Mouse (Mus musculus) hindbrain, embryonic 12.5 days (tissue): ENCODE results near the gene Tarsl2. TPM values are rescaled to one million over a fixed set of nuclear protein-coding genes. Genes with fewer than 3 reads are reported as not detected.
A peak's percentile ranks its signal among the peaks of the same experiment; 100 is the strongest.

Source experiments
- ATAC-seq: fragments of 200-750 bp; cut with Nextera tagmentation; 2 replicates; pipeline ENCODE4 v1.8.0; 2017; ENCODE audit warnings: moderate TSS enrichment; ENCODE audit not compliant: low FRiP score
- H3K27ac ChIP-seq: fragments of 300-500 bp; sonication (generic); 2 replicates; pipeline ENCODE4 v1.5.1; 2016; ENCODE audit warnings: mild to moderate bottlenecking
- H3K27me3 ChIP-seq: fragments of 300-500 bp; sonication (generic); 2 replicates; pipeline ENCODE4 v1.6.1; 2016; ENCODE audit warnings: mild to moderate bottlenecking
- H3K36me3 ChIP-seq: fragments of 300-500 bp; sonication (generic); 2 replicates; pipeline ENCODE4 v1.6.1; 2016; ENCODE audit warnings: mild to moderate bottlenecking
- H3K4me1 ChIP-seq: fragments of 300-500 bp; sonication (generic); 2 replicates; pipeline ENCODE4 v1.6.1; 2016
- H3K4me2 ChIP-seq: fragments of 300-500 bp; sonication (generic); replicated peaks from 2 replicates; pipeline ENCODE4 v1.6.1; 2016; ENCODE audit warnings: mild to moderate bottlenecking
- H3K4me3 ChIP-seq: fragments of 300-500 bp; sonication (generic); 2 replicates; pipeline ENCODE4 v1.5.1; 2016; ENCODE audit warnings: mild to moderate bottlenecking
- H3K9ac ChIP-seq: fragments of 300-500 bp; sonication (generic); 2 replicates; pipeline ENCODE4 v1.6.1; 2016; ENCODE audit warnings: mild to moderate bottlenecking, moderate library complexity
- H3K9me3 ChIP-seq: fragments of 300-500 bp; sonication (generic); replicated peaks from 2 replicates; pipeline ENCODE4 v1.6.1; 2016; ENCODE audit warnings: mild to moderate bottlenecking
- WGBS: fragments of 180-500 bp; shearing (Covaris S2); methylation state at CpG from one replicate; pipeline ENCODE4 v1.1.7; 2016; 5-methylcytosine and 5-hydroxymethylcytosine counted together
- polyA plus RNA-seq: library from polyadenylated mRNA; unstranded; fragments of >200 nt; fragmentation: Nextera tagmentation; extraction: Ambion mirVana; gene quantifications from 2 replicates; pipeline ENCODE4 v1.2.1, GENCODE M21; 2016

The Tarsl2 gene
- polyA plus RNA-seq, result 14.6 and 15.8 TPM in 2 replicates

DNA sequence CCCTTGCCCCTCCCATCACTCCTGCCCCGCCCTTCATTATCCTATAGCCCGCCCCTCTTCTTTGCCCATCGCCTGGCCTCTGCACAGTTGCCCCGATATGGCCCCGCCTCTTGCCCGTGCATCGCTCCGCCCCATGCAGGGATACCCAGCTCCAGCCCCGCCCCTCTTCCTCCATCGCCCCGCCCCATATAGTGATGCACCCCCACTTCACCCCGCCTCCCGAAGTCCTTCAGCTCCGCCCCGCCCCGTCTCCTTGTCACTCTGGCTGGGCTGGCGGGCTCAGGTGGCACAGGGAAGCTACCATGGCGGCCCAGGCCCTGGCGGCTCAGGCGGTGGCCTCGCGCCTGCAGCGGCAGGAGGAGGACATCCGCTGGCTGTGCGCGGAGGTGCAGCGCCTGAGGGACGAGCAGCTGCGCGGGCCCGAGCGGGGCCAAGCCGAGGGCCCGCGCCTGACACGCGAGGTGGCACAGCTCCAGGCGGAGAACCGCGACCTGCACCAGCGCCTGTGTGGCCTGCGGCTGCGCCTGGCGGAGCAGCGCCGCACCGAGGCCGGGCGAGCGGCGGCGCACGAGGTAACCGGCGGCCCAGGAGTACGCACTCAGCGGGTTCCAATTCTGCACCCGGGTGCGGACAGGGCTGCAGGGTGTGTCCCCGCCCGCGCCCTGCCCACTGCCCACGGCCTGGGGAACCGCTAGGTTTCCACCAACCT lies at the start of gene Tarsl2:
Gene Tarsl2, plus strand, starts transcription at position 256 of the 709 bp plus-strand sequence.
- under 1% methylated on average over 64 of the region's 64 CpGs for WGBS
- H3K4me3 ChIP-seq, result peak within 1 kb of the TSS; percentile 69
- H3K4me1 ChIP-seq, result 0 out of 2 replicates have a peak, but pooled peaks cover 2% of the 10 kb centered on the region
- H3K27me3 ChIP-seq, result peaks cover 15% of the 10 kb centered on the region
- peaks cover 12% of the 10 kb centered on the region for H3K36me3 ChIP-seq
- peak within 1 kb of the TSS; percentile 75 for H3K4me2 ChIP-seq
- H3K9me3 ChIP-seq, result no peaks in the 10 kb centered on the region
- ATAC-seq, result peak; percentile 97
- H3K27ac ChIP-seq, result peak within 1 kb of the TSS; percentile 82
- H3K9ac ChIP-seq, result peak within 1 kb of the TSS; percentile 74

DNA sequence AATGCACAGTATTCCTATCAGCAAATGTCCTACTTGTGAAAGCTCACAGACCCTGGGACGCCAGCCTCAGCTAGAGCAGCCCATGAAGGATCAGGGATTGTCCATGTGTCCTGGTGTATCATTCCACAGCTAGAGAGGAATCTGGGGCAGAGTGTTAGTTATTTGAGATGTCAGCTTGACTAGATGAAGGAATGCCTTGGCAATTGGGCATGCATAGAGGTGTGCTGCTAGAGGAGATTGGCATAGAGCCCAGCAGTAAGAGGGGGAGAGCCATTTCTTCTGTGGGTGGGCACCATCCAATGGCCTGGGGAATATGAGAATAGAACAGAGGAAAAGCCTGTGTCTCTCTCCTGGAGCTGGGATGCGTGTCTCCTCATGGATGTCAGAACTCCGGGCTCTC lies 38.6 kb upstream of the Tarsl2 start:
- H3K36me3 ChIP-seq, result no peaks in the 10 kb centered on the region
- no peak overlapping the region for H3K4me2 ChIP-seq
- no peak overlapping the region for H3K4me3 ChIP-seq
- H3K27me3 ChIP-seq, result no peaks in the 10 kb centered on the region
- H3K9me3 ChIP-seq, result no peaks in the 10 kb centered on the region
- no peaks in the 10 kb centered on the region for H3K4me1 ChIP-seq
- WGBS, result 81% methylated on average over 3 of the region's 3 CpGs
- no peak overlapping the region for H3K27ac ChIP-seq
- ATAC-seq, result no peak
- no peak overlapping the region for H3K9ac ChIP-seq

DNA sequence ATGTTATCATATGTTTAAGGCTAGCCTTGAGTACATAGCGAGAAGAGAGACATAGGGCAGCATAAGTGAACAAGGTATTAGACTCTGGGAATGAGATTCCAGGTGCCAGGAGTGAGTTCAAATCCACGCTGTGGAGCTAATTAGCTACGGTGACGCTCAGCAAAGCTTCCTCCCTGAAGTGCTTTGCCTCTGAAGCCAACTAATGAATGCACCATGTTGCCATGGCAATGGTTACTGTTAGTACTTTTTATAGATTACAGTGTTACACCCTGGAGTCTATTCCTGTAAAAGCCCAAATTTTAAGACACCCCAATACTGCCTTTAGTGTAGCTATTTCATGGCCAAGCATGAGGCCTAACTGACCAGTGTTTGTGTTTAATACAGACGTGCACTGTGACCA lies 37.7 kb upstream of the Tarsl2 start:
- Histone ChIP-seq H3K27ac (no peak overlapping the region), H3K4me1 (no peaks in the 10 kb centered on the region), H3K36me3 (no peaks in the 10 kb centered on the region), H3K9me3 (no peaks in the 10 kb centered on the region), H3K9ac (no peak overlapping the region), H3K27me3 (no peaks in the 10 kb centered on the region), H3K4me2 (no peak overlapping the region), H3K4me3 (no peak overlapping the region)
- no peak for ATAC-seq
- WGBS, result 79% methylated on average over 5 of the region's 5 CpGs

DNA sequence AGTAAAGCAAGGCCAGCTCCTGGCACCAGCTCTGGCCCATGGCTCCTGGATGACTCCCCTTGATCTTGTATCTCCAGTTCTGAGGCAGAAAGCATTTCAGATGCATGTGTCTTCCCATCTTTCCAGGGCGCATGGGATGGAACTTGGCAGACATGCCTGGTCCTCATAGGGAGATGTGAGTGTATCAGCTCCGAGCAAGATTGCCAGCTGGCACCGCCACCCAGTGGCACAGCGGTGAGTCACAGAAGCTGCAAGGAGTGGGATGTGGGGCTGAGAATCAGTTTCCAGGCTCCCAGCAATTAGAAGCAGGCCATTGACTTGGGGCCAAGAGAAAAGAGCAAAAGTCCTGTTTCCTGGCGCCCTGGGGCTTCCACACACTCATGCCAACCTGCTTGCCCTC lies 34.5 kb upstream of the Tarsl2 start:
- 74% methylated on average over 5 of the region's 5 CpGs for WGBS

DNA sequence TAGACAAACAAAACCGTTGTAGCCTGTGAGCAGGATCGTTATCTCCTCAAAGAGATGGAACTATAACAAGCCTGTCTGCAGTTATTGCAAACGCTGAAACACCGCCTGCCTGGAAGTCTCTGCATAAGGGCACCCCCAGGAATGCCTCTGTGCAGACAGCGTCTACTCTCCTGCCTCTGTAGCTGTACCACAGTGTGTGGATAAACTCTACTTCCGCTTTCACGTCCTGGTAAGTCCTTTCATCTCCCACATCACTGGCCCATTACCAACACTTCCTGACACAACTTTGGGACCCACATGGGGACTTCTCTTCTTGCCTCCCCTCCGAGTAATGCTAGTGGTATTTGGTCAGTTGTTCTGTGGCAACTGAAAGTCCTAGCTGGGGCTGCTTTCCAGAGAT lies 34.0 kb upstream of the Tarsl2 start:
- H3K4me2 ChIP-seq, result no peak overlapping the region
- no peak for ATAC-seq
- 84% methylated on average over 8 of the region's 8 CpGs for WGBS
- H3K9me3 ChIP-seq, result no peaks in the 10 kb centered on the region
- no peak overlapping the region for H3K4me3 ChIP-seq
- H3K36me3 ChIP-seq, result no peaks in the 10 kb centered on the region
- H3K9ac ChIP-seq, result no peak overlapping the region
- no peak overlapping the region for H3K27ac ChIP-seq
- no peaks in the 10 kb centered on the region for H3K27me3 ChIP-seq
- H3K4me1 ChIP-seq, result no peaks in the 10 kb centered on the region

More for the DNA sequence above, 34.5 kb upstream of the Tarsl2 start:
- Histone ChIP-seq H3K9ac (no peak overlapping the region), H3K4me2 (no peak overlapping the region), H3K4me3 (no peak overlapping the region), H3K27me3 (no peaks in the 10 kb centered on the region), H3K4me1 (no peaks in the 10 kb centered on the region), H3K36me3 (no peaks in the 10 kb centered on the region), H3K9me3 (no peaks in the 10 kb centered on the region), H3K27ac (no peak overlapping the region)
- no peak for ATAC-seq

DNA sequence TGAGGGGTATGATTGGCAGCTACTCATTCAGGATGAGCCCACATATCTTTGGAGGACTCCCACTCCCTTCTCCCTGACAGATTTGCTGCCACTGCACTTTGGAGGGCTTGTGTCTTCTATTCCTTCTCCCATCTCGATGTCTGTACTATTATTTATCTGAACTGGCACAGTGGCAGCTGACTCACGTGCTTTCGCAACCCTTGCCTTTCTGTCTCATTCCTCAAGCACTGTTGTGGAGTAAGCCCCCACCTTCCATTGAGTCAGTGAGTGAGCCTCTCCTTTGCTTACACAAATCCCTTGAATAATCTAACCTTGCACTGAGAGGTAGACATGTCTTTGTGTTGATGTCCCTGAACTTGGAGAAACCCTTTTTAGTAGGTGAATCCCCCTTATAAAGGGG lies 33.4 kb upstream of the Tarsl2 start:
- no peaks in the 10 kb centered on the region for H3K27me3 ChIP-seq
- no peaks in the 10 kb centered on the region for H3K9me3 ChIP-seq
- no peak overlapping the region for H3K9ac ChIP-seq
- 80% methylated on average over 3 of the region's 3 CpGs for WGBS
- H3K36me3 ChIP-seq, result no peaks in the 10 kb centered on the region
- H3K4me3 ChIP-seq, result no peak overlapping the region
- no peak overlapping the region for H3K27ac ChIP-seq
- no peaks in the 10 kb centered on the region for H3K4me1 ChIP-seq
- no peak overlapping the region for H3K4me2 ChIP-seq
- ATAC-seq, result no peak

DNA sequence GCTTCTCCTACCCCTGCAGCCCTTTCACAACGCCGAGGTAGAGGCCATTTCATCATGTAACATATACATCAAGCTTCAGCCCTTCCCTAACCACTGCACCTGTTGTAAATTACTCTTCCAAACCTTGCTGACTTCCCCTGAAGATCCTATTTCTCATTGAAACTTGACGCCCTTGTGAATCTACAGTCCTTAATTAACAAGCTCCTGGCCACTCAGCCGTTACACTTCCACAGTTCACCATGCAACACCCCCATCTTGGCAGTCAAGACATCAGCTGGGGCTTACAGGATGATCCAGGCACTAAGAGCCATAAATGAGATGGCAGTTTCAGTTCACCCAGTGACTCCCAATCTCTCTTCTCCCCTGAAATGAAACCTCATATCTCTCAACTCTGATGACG lies 31.0 kb upstream of the Tarsl2 start:
- no peaks in the 10 kb centered on the region for H3K36me3 ChIP-seq
- 72% methylated on average over 5 of the region's 5 CpGs for WGBS
- no peaks in the 10 kb centered on the region for H3K9me3 ChIP-seq
- H3K27me3 ChIP-seq, result no peaks in the 10 kb centered on the region
- ATAC-seq, result no peak
- H3K4me2 ChIP-seq, result no peak overlapping the region
- H3K4me3 ChIP-seq, result no peak overlapping the region
- no peak overlapping the region for H3K9ac ChIP-seq
- H3K27ac ChIP-seq, result no peak overlapping the region
- H3K4me1 ChIP-seq, result no peaks in the 10 kb centered on the region

DNA sequence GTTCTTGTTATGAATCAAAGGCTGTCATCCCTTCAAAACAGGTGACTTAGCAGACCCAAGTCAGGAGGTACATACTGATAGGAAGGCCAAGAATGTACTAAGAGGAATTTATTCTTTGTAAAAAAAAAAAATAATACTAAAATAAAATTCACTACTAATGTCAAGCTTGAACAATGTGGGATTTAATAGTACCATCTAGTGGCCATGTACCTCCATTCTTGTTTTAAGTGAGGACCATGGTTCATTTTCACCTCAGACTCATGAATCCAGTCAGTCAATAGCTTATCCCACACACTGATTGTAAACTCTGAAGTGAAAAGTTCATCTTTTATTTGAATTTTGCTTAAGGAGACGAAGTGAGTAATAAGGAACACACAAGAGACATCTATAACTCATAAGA lies 25.9 kb upstream of the Tarsl2 start:
- Histone ChIP-seq H3K9ac (no peak overlapping the region), H3K4me1 (no peaks in the 10 kb centered on the region), H3K4me2 (no peak overlapping the region), H3K9me3 (no peaks in the 10 kb centered on the region), H3K27me3 (no peaks in the 10 kb centered on the region), H3K36me3 (no peaks in the 10 kb centered on the region), H3K27ac (no peak overlapping the region), H3K4me3 (no peak overlapping the region)
- no peak for ATAC-seq
- 65% methylated on average over 1 of the region's 1 CpGs for WGBS

DNA sequence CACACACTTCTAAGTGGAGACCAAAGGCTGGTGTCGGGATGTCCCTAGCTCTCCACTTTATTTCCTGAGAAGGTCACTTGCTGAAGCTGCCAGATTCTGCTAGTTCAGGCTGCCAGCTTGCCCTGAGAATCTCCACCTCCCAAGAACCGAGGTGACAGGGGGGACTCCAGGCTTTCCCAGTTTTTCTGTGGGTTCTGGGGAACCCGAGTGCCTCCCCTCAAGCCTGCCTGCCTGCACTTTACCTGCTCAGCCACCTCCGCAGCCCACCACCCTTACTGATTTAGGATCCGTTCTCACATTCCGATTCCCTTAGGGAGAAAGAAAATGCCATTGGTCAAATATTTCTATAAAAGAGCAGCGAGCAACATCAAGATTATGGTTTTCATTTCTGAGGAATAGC lies 24.0 kb upstream of the Tarsl2 start:
- H3K4me1 ChIP-seq, result no peaks in the 10 kb centered on the region
- no peak overlapping the region for H3K27ac ChIP-seq
- no peak overlapping the region for H3K4me2 ChIP-seq
- H3K36me3 ChIP-seq, result no peaks in the 10 kb centered on the region
- no peak overlapping the region for H3K4me3 ChIP-seq
- 78% methylated on average over 7 of the region's 7 CpGs for WGBS
- H3K27me3 ChIP-seq, result no peaks in the 10 kb centered on the region
- no peaks in the 10 kb centered on the region for H3K9me3 ChIP-seq
- no peak overlapping the region for H3K9ac ChIP-seq
- no peak for ATAC-seq

DNA sequence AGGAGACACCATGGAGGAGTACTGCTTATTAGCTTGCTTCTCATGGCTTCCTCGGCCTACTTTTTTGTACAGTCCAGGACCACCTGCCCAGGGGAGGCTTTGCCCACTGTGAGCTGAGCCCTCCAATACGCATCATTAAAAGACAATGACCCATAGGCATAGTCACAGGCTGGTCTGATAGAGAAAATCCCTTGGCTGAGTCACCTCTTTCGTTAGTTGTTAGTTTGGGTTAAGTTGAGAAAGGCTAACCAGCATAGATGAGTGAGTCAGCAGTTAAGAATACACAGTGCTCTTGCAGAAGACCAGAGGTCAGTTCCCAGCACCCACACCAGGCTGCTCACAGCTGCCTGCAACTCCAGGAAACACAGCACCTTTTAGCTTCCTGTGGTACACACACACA lies 21.4 kb upstream of the Tarsl2 start:
- Histone ChIP-seq H3K4me2 (no peak overlapping the region), H3K27me3 (no peaks in the 10 kb centered on the region), H3K4me3 (no peak overlapping the region), H3K4me1 (no peaks in the 10 kb centered on the region), H3K27ac (no peak overlapping the region), H3K9me3 (no peaks in the 10 kb centered on the region), H3K36me3 (no peaks in the 10 kb centered on the region), H3K9ac (no peak overlapping the region)
- ATAC-seq, result no peak
- 97% methylated on average over 3 of the region's 3 CpGs for WGBS

DNA sequence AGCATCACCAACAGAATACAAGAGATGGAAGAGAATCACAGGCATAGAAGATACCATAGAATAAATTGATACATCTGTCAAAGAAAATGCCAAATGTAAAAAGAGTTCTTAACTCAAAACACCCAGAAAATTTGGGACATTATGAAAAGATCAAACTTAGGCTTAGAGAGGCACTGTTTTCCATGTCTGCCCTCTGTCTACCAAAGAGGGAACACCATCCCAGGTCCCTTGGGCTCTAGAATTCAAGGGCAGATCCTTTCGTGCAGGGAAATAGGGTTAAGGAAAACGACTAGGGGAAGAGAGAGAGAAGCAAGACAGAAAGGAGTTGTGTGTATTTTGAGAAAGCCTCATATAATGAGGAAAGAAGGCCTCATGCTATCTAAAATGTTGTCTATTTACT lies 19.2 kb upstream of the Tarsl2 start:
- H3K4me2 ChIP-seq, result no peak overlapping the region
- WGBS, result 54% methylated on average over 2 of the region's 2 CpGs
- ATAC-seq, result no peak
- H3K9ac ChIP-seq, result no peak overlapping the region
- no peaks in the 10 kb centered on the region for H3K36me3 ChIP-seq
- H3K4me1 ChIP-seq, result no peaks in the 10 kb centered on the region
- H3K4me3 ChIP-seq, result no peak overlapping the region
- H3K27me3 ChIP-seq, result no peaks in the 10 kb centered on the region
- H3K27ac ChIP-seq, result no peak overlapping the region
- no peaks in the 10 kb centered on the region for H3K9me3 ChIP-seq

DNA sequence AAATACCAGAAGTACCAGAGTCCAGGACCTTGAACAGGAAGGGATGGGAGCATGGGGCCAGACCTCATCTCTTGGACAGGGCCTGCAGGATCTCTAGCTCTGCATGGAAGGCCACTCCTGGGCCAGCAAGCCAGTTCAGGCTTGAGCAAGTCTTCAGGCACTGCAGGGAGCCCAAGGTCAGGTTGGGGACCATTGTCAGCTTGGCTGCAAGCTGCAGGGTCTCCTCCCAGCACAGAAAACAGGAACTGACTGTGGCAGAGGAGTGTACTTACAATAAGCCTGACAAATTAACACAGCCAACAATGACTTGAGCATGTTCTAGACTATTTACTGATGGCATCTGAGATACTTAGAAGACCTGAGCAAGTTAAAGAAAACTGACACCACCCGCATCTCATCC lies 14.9 kb upstream of the Tarsl2 start:
- H3K4me1 ChIP-seq, result 0 out of 2 replicates have a peak, but pooled peaks cover 2% of the 10 kb centered on the region
- ATAC-seq, result no peak
- H3K27me3 ChIP-seq, result no peaks in the 10 kb centered on the region

DNA sequence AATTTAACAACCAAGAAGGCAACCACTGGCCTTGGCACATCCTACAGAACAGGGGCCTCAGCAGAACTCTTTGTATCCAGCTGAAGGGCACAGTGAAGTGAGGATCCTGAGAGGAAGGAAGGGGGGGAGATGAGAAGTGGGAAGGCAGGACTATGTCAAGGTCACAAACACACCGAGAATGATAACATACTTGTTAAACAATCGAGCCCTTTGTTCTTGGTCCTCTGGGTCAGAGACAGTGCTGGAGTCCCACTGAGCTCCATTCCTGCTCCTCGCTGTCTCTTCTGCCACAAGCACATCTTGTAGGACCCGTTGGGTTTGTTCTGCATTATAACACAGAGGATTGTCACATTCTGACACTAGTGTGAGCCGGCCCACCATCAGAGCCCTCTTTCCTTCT lies 14.0 kb upstream of the Tarsl2 start:
- Histone ChIP-seq H3K9ac (no peak overlapping the region), H3K4me1 (0 out of 2 replicates have a peak, but pooled peaks cover 2% of the 10 kb centered on the region), H3K36me3 (no peaks in the 10 kb centered on the region), H3K4me3 (no peak overlapping the region), H3K4me2 (no peak overlapping the region), H3K27me3 (no peaks in the 10 kb centered on the region; the same call in 1 of the 2 replicates), H3K27ac (no peak overlapping the region), H3K9me3 (no peaks in the 10 kb centered on the region)
- 60% methylated on average over 5 of the region's 5 CpGs for WGBS
- no peak for ATAC-seq

More for the DNA sequence above, 14.9 kb upstream of the Tarsl2 start:
- WGBS, result 90% methylated on average over 1 of the region's 1 CpGs
- Histone ChIP-seq H3K36me3 (no peaks in the 10 kb centered on the region), H3K4me3 (no peak overlapping the region), H3K27ac (no peak overlapping the region), H3K4me2 (no peak overlapping the region), H3K9ac (no peak overlapping the region), H3K9me3 (no peaks in the 10 kb centered on the region)
